Mouse (Mus musculus) mouse embryonic stem cell (cell line): ENCODE data around the gene Ror1.

Experiments
- in situ Hi-C, 2 experiments: fragments of 300-500 bp; cut with MboI; formaldehyde crosslinking; loops; 1 replicate in 1 of 2; 3 replicates in 1 of 2; pipeline ENCODE4 v1.14.3; 2019 to 2020; ENCODE audit warnings: low sequenced_read_pairs in 2 of 2, low pct_unique_long_range_greater_than_20kb in 1 of 2, mixed read lengths in 1 of 2; ENCODE audit not compliant: unreplicated experiment in 1 of 2

Gene Ror1

DNA sequence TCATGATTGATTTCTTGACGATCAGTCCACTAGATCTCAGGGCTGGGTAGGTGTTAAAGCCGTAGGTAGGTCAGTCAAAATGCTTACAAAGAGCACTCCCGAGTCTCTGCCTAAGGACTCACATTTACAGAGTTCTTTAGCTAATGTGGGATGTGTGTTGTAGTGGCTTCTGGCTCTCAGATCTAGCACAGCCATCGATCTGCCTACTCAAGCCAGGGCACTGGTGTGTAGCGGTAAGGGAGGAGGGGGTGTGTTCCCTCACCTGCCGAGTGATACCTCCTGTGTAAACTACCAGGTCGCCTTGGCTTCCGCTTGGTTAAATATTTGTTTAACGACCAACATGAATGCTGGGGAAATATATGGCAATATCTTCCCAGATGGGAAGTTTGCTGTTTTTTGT lies 12.0 kb downstream of the Ror1 start:
- in situ Hi-C loops, result no loop called here

DNA sequence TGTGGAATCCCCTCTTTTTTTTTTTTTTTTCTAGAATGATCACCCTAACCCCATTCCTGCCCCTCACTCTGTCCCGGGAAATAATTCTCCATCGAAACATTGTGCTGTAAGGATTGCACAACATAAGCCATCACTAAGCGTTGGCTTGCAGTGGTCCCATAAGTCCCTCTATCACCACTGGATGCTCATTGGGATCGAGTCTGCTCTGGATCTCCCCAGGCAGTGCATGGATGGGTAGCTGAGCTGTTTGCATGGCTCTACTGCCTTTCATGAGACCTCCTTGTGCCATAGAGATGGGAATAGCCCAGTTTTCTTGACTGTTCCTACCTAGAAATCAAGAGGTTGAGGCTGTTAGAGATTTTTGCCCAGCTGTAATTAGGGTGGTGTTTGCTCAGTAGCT lies 13.0 kb downstream of the Ror1 start:
- in situ Hi-C loops, result no loop called here

DNA sequence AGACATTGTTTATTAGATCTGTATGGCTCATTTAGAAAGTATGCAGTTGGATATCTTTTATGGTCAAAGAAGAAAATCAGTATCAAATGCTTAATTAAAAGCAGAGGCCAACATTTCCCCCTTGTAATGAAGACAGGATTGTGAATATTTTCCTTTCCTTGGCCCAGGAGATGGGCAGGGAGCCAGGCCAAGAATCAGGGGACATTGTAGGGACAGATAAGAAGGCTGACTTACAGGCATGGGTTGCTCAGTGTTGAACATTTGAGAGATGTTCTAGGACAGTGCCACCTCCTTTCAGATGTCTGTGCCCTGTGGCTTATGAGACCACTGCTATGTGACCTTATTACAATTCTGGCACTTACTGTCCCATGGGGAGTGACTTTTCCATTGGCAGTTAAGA lies 18.6 kb downstream of the Ror1 start:
- in situ Hi-C loops, result no loop called here

DNA sequence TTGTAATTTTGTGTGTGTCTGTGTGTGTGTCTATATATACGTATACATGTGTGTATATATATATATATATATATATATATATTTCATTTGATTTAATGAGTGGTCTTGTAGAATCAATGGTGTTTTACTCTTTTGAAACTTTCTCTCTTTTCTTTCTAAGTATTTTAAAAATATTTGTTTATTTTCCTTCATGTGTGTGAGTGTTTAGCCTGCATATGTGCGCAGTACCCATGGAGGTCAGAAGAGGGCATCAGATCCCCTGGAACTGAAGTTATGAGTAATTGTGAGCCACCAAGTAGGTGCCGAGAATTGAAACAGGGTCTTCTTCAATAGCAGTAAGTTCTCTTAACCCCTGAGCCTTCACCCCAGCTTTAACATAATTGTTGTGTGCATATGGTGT lies 20.8 kb downstream of the Ror1 start:
- in situ Hi-C loops, result no loop called here

DNA sequence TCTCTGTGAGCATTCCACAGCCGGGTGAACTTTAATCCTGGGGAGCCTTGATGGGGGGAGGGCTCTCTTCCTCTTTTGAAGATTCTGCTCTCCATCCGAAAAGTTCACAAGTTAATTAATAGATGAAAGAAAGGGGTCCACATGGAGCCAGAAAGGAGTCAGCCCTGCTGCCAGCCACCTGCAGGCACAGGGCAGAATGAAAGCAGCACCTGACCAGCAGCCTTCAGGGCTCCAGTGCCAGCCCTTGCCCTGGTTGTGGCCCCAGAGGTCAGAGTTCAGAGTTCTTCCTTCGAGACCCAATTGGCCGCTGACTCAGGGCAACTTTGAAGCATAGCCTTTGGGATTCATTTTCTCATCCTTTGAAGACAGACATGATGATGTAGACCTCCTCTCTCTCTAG lies 23.1 kb downstream of the Ror1 start:
- in situ Hi-C loops, result no loop called here

DNA sequence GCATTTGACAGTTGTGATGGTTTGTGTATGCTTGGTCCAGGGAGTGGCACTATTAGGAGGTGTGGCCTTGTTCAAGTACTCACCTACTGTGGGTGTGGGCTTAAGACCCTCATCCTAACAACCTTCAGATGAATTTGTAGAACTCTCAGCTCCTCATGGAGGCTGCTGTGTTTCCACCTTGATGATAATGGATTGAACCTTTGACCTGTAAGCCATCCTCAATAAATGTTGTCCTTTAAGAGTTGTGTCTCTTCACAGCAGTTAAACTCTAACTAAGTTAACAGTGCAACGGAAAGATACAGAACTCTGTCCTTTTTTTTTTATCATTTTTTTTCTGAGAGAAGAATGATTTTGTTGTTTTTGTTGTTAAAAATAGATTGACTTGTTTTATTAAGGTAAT lies 23.8 kb downstream of the Ror1 start:
- in situ Hi-C loops, result no loop called here

DNA sequence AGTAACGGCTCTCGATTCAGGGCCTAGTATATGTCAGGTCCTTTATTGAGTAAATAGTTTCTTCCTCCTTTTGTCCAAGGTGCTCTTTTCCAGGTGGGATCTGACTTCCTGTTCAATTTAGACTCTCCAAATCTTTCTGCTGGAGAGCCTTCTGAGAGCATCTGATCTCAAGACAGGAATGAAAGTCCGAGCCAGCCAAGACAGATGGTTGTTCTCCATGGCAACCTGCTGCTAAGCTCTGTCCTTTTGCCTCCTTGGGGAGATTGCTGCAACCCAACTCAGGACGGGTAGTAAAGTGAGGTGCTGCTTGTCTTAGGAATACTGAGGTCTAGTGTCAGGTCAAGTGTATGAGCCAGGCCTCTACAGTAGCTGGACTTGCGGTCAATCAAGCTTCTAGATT lies 25.0 kb downstream of the Ror1 start:
- in situ Hi-C loops, result no loop called here

DNA sequence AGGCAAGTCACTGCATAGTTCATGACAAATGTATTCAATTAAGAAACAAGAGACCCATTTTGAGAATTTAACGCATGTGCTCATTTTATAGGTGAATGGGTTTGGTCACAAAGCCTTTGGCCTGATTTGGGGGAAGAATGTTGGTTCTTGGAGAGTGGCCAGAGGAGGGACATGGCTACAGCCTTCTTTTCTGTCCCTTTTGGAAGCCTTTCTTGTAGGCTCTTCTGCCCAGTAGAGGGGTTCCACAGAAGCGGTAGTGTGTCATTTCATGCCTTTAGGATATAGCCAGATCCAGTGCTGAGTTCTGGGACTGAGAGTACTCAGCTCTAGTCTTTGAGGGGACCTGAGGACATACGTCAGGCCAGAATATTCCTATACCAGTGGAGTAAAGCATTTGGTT lies 26.8 kb downstream of the Ror1 start:
- in situ Hi-C loops, result no loop called here

DNA sequence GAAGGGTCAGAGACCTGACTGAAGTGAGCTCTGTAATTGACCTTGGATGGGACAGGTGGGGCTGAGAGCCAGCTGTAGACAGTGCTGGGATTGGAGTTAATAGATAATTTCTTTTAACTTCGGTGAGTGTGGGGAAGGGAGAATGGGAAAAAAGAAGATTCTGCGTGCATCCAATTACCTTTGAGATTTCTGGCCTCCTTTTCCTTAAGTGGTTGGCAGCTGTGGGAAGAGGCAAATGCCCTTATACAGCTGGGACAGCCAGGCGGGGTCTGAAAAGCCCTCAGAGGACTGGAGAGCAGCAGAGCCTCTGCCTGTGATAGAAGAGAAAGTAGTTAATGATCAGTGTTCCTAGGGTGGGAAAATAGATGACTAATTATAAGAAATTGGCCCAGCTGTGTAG lies 27.9 kb downstream of the Ror1 start:
- in situ Hi-C loops, result no loop called here

DNA sequence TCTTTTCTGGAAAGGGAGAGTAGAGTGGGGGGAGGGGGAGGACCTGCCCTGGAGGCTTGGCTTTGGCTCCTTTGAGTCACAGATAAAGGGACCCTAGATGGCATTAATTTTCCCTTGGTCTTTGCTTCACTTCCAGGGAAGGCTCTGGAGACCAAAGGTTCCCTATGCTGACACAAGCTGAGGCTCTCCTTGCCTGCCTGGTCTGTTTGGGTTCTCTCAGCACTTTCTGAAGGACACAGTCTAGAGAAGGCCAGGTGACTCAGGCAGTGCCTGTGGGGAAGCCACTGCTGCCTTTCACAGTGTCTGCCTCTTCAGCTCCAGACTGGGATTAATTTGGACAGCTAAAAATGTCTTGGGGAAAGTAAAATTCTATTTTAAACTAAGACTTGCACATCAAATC lies 28.5 kb downstream of the Ror1 start:
- in situ Hi-C loops, result no loop called here

DNA sequence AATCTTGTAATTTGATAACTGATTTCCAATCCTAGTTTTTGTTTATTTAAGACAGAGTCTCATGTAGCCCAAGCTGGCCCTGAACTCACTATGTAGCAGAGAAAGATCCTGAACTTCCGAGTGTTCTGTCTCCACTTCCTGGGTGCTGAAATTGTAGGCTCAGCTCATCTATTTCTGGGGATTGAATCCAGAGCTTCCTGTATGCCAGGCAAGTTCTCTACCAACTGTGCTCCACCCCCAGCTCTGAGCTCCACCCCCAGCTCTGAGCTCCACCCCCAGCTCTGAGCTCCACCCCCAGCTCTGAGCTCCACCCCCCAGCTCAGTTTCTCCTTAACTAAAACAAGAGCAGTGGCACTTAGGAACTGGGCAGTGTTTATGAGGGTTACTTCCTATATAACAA lies 29.3 kb downstream of the Ror1 start:
- in situ Hi-C loops, result no loop called here

DNA sequence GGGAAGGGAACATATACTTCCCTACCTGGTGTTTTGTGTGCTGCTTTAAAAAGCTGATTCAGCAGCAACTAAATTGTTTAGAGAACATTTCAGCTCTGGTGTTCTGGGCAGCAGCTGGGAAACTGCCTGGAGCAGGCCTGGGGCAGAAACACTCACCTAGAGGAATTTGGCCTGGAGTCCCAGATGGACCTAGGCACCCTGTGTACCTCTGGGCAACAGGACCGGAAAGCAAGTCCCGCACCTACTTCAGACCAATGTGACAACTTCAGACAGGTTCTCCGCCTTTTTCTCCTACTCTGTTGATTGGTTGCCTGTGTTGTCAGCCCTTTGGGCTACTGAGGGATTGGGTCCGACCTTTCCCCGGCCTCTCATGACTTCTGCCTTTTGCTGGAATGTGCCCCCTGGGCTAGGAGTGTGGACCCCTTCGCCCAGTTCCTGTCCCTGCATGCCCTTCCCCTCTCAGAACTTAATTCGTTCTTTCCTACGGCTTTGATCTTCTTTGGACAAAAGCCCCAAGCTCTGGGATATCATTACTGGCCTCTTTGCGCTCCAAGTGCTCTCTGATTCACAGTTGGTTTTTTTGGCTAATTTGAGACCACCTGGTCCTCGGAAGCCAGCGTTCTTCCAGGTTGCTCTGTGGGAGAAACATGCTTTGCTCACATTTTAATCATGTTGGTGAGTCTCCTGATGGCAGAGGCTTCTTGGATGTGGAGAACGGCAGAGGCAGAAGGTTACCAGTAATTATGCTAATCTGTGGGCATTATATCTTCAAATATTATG lies 31.1 kb downstream of the Ror1 start:
- in situ Hi-C loops, result no loop called here

DNA sequence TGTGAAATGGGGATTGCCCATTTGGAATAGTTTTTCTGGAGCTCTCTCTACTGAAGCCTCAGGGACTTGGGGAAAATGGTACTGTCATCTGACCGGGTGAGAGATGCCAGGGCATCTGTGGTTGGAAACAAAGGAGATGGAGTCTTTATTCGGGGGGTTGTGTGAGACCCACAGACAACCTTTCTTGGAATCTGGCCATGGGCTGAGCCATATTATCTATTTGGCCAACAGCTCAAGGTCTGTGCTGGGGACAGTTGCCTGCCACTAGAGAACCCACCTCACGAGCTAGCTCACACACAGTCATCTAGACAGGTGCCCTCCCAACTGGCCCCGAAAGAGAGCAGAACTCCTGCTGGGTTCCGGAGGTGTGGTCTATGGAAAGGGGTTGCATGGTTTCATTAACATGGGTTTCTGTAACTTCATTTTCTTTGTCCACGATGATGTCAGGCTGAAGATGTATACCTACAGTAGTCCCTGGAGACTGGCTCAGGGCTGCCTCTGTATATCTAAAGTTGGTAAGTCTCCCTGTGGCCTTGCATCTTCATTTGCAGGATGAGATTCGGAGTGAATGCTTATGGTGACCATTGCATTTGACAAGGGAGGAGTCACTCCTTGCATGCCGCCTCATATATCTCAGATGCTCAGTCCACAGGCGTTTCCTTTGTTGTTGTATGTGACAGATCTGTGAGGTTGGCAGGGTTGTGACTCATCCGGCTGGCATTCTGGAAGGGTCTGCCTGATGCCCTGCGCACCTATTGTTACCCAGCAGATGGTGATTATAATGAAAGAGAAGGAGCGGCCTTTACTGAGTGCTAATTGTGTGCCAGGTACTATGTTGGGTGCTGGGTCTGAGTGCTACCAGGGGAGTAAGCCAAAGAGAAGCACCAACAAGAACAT lies 32.7 kb downstream of the Ror1 start:
- in situ Hi-C loops, result no loop called here

DNA sequence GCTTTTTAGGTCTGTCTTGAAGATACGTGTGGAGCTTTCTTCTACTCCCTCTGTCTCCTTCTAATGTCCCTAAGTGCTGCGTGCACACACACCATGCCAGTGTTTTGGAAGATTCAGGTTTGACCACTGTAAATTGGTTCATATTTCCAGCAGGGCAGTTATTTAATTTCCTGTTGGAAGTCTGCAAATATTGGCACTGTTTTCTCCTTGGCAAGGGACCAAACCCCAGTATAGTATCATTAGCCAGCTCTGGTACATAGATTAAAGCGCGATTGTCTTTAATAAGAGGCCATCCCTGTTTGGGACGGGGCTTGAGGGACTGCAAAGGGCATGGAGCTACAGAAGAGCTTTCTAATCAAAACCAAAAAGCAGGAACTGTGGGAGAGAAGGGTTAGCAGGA lies 33.6 kb downstream of the Ror1 start:
- in situ Hi-C loops, result no loop called here

DNA sequence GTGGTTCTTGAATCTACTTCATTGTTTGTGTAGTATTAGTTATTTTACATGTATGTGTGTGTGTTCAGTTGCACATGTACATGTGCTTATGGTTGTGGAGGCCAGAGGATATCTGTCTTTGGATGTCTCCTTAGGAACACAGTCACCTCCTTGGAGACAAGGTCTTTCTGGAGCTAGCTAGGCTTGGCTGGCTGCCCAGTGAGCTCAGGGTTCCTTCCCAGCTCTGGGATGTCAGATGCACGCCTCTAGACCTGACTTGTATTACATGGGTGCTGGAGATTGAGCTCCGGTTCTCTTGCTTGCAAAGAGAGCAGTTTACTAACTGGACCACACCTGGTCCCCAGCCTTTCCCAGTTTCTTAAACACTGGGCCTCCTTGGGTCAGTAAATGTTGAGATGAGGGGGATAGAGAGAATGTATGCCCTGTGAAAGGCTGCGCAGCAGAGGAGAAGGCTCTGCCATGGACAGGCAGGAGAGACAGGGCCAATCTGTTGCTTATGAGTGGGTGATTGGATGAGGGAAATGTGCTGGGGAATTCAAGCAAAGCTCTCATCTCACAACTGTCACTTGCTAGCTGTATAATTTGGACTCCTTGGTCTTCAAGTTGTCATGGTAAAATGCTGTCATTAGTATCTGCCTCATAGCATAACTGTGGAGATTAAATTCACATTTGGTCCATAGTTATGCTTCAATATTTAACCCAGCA lies 35.3 kb downstream of the Ror1 start:
- in situ Hi-C loops, result no loop called here

DNA sequence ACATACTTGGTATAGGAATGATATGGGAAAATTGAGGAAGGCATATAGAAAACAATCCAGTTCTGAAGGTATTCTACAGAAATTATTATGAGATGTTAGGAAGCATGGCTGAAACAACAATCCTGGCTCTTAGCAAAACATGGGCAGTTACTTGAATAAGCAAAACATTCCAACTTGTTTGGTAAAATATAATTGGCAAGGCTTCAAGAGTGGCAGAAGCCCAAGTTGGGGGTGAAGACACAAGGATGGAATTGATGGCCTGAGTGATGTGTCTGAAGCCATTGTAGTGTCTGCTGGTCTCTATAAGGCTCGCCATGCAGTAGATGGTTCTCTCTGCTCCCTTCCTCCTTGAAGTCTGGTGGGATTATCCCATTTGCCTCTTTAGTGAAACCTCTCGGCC lies 35.9 kb downstream of the Ror1 start:
- in situ Hi-C loops, result no loop called here

DNA sequence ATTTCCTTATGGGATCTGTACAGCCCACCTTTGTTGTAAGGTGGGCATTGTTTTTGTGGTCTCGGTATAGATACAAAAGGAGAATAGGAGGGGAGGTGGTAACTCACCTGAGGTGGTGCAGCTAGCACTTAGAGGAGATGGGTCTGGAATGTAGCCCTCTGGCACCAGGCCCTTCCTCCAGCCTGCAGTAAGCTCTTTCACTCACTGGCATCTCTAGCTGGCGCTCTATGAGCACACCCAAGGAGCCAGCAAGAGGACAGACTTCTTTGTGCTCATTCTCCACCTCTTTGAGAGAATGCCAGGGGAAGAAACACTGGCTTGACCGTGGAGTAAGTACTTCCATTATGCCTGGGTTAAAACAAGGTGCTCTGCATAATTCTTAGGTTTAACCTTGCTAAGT lies 36.7 kb downstream of the Ror1 start:
- in situ Hi-C loops, result no loop called here

DNA sequence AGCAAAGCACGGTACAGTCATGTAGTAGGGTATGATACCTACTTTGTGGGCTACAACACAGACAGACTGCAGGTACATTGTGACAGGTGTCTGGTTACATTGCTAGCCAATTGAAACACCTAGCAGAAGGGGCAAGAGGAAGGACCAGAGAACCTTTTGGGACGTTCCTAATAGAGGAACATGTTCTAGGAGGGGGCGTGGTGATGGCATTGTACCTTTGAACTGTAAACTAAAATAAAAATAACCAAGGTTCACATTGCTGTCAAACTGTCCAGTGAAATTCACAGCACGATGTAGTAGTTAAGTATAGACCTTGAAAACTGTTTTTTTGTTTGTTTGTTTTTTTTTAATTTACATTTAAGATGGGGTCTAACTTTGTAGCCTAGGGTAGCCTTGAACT lies 40.5 kb downstream of the Ror1 start:
- in situ Hi-C loops, result no loop called here

DNA sequence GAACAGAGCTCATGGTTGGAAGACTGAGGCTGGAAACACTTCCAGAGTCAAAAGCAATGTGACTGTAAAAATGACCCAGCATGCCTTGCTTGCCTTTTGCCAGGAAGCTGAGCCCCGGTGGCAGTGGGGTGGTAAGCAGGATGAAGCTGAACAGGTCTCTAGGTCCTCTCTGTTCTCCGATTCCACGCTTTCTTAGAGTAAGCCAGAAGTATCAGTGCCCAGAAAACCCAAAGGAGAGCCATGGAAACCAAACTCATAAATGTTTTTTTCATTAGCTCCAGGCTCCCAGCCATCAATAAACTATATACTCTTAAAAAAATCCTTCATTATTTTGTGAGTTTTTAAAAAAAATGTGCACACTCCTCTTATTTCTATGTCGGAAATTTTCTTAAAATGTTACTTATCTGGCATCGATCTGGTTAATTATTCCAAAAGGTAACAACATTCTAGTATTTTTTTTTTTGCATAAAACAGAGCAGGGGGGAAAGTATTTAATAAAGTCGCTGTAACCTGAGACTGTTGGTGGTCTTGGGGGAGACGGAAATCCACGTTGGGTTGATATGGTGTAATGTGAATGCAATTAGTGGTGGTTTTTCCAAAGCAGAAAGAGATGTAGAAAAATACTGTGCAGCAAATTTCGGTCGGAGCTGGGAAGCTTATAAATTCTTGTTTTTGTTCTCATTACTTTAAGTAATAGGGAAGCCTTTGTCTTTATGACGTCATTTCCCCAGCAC lies 41.7 kb downstream of the Ror1 start:
- in situ Hi-C loops, result no loop called here
